ENCODE assay signal across 9 mouse cellular contexts in genomic region chr8:84708071-84708541, GRCm38 (mm10). TPM values are rescaled to one million over a fixed set of nuclear protein-coding genes. Genes with fewer than 3 reads are reported as not detected.
A peak's percentile ranks its signal among the peaks of the same experiment; 100 is the strongest.
DNase-seq lines count a peak whose midpoint lies in the region; ATAC-seq lines count a peak whose summit lies in the region.
"Had no signal": no experiment of that assay in that cellular context is flagged by ENCODE, and none has a peak within 500 bp of the region (broad histone marks: within the 10 kb centered on the region; RNA-seq: fewer than 3 reads in every experiment).

No protein-coding gene starts in this region.

- H3K27me3 ChIP-seq in forebrain, embryonic 14.5 days (replicated peaks; ENCODE audit: control insufficient read depth, insufficient read depth, low read length) = peaks cover 27% of the 10 kb centered on the region
- peaks cover 97% of the 10 kb centered on the region for H3K27me3 ChIP-seq in limb, embryonic 10.5 days (ENCODE audit: low read depth, poor library complexity, severe bottlenecking)
- H3K27me3 ChIP-seq in midbrain, embryonic 16.5 days (ENCODE audit: control insufficient read depth, insufficient read depth, low read depth, low read length) = peaks cover 19% of the 10 kb centered on the region

- peak overlapping the region; percentile 96 for H3K27ac ChIP-seq in forebrain, embryonic 14.5 days (ENCODE audit: low read depth, low read length)
- H3K27ac ChIP-seq in limb, embryonic 10.5 days = peak overlapping the region; percentile 76; the same call in 1 of the 2 replicates
- peak overlapping the region; percentile 68 for H3K27ac ChIP-seq in midbrain, embryonic 16.5 days (ENCODE audit: low read length)

- no peak for ATAC-seq in forebrain, embryonic 14.5 days
- no peak for ATAC-seq in midbrain, embryonic 16.5 days

- DNase-seq in layer of hippocampus, adult 11-12 months (ENCODE audit: low spot score) = peak; percentile 4
- DNase-seq in layer of hippocampus, postnatal 14 days (ENCODE audit: low spot score in 2 of 2) = no peak
- no peak for DNase-seq in forebrain, embryonic 14.5 days (ENCODE audit: low spot score)
- DNase-seq in limb, embryonic 10.5 days (ENCODE audit: low spot score) = peak; percentile 54
- no peak for DNase-seq in ovary, postnatal 10 days (ENCODE audit: low spot score)
- no peak for DNase-seq in ovary, adult 18-20 months (ENCODE audit: low spot score)
- DNase-seq in kidney, adult 18-20 months = no peak

- H3K9me3 ChIP-seq in forebrain, embryonic 14.5 days (replicated peaks; ENCODE audit: control insufficient read depth, low read length) = no peaks in the 10 kb centered on the region
- H3K9me3 ChIP-seq in limb, embryonic 10.5 days (replicated peaks) = no peaks in the 10 kb centered on the region
- no peaks in the 10 kb centered on the region for H3K9me3 ChIP-seq in midbrain, embryonic 16.5 days (replicated peaks; ENCODE audit: control insufficient read depth, low read length, poor library complexity, severe bottlenecking)

- peak overlapping the region; percentile 19 for H3K4me3 ChIP-seq in forebrain, embryonic 14.5 days (ENCODE audit: low read depth, low read length)
- H3K4me3 ChIP-seq in limb, embryonic 10.5 days = peak overlapping the region; percentile 37
- no peak overlapping the region for H3K4me3 ChIP-seq in midbrain, embryonic 16.5 days (ENCODE audit: low read depth, low read length)

- H3K36me3 ChIP-seq in forebrain, embryonic 14.5 days (ENCODE audit: control insufficient read depth, insufficient read depth, low read length) = peaks cover 22% of the 10 kb centered on the region
- no peaks in the 10 kb centered on the region for H3K36me3 ChIP-seq in limb, embryonic 10.5 days
- no peaks in the 10 kb centered on the region for H3K36me3 ChIP-seq in midbrain, embryonic 16.5 days (ENCODE audit: control insufficient read depth, insufficient read depth, low read length)

- H3K9ac ChIP-seq in forebrain, embryonic 14.5 days (ENCODE audit: low read length) = peak overlapping the region; percentile 75
- H3K9ac ChIP-seq in midbrain, embryonic 16.5 days (ENCODE audit: low read depth, low read length) = no peak overlapping the region

- peak overlapping the region; percentile 52 for H3K4me2 ChIP-seq in forebrain, embryonic 14.5 days (ENCODE audit: low read length)
- H3K4me2 ChIP-seq in midbrain, embryonic 16.5 days (ENCODE audit: low read length) = peak overlapping the region; percentile 29; the same call in 1 of the 2 replicates

- 10% methylated on average over 15 of the region's 15 CpGs for WGBS in forebrain, embryonic 14.5 days
- WGBS in limb, embryonic 10.5 days = 2% methylated on average over 15 of the region's 15 CpGs
- WGBS in midbrain, embryonic 16.5 days = 9% methylated on average over 15 of the region's 15 CpGs

- peaks cover 47% of the 10 kb centered on the region for H3K4me1 ChIP-seq in forebrain, embryonic 14.5 days (ENCODE audit: control insufficient read depth, insufficient read depth, low read length)
- H3K4me1 ChIP-seq in limb, embryonic 10.5 days = peaks cover 83% of the 10 kb centered on the region
- H3K4me1 ChIP-seq in midbrain, embryonic 16.5 days (ENCODE audit: control insufficient read depth, insufficient read depth, low read length) = peaks cover 26% of the 10 kb centered on the region

RNA-seq across cellular contexts. Expression of gene Lyl1, which starts 6.8 kb away (rescaled TPM):
- total RNA-seq in layer of hippocampus, postnatal 14 days (2021) = 1 to 10 TPM; 3.4 to 4.2 TPM
- polyA plus RNA-seq in forebrain, embryonic 14.5 days (2014; fragmentation: Nextera tagmentation; extraction: Ambion mirVana) = 2.9 and 3.8 TPM in 2 replicates
- 4.6 and 4.7 TPM in 2 replicates for polyA plus RNA-seq in limb, embryonic 10.5 days (2016; fragmentation: Nextera tagmentation; extraction: Ambion mirVana)
- 2.2 and 3.1 TPM in 2 replicates for polyA plus RNA-seq in midbrain, embryonic 16.5 days (2015; fragmentation: Nextera tagmentation; extraction: Ambion mirVana)

RNA-seq across cellular contexts. Expression of gene G430095P16Rik, which starts 14.7 kb away (rescaled TPM):
- total RNA-seq in layer of hippocampus, postnatal 14 days (2021) = not detected
- 1.5 and 1.7 TPM in 2 replicates for polyA plus RNA-seq in forebrain, embryonic 14.5 days (2014; fragmentation: Nextera tagmentation; extraction: Ambion mirVana)
- 3.7 and 8.1 TPM in 2 replicates for polyA plus RNA-seq in limb, embryonic 10.5 days (2016; fragmentation: Nextera tagmentation; extraction: Ambion mirVana)
- polyA plus RNA-seq in midbrain, embryonic 16.5 days (2015; fragmentation: Nextera tagmentation; extraction: Ambion mirVana) = 0.80 and 1.1 TPM in 2 replicates
- total RNA-seq: layer of hippocampus, postnatal 10 days had no signal

RNA-seq across cellular contexts. Expression of gene Nacc1, which starts 20.4 kb away (rescaled TPM):
- 10 to 100 TPM; 84.0 to 85.6 TPM for total RNA-seq in layer of hippocampus, postnatal 14 days (2021)
- polyA plus RNA-seq in forebrain, embryonic 14.5 days (2014; fragmentation: Nextera tagmentation; extraction: Ambion mirVana) = 17.0 and 17.6 TPM in 2 replicates
- 31.7 and 32.0 TPM in 2 replicates for polyA plus RNA-seq in limb, embryonic 10.5 days (2016; fragmentation: Nextera tagmentation; extraction: Ambion mirVana)
- 13.0 and 14.2 TPM in 2 replicates for polyA plus RNA-seq in midbrain, embryonic 16.5 days (2015; fragmentation: Nextera tagmentation; extraction: Ambion mirVana)

RNA-seq across cellular contexts. Expression of gene Trmt1, which starts 22.0 kb away (rescaled TPM):
- total RNA-seq in layer of hippocampus, postnatal 14 days (2021) = 10 to 100 TPM; 82.9 to 97.3 TPM
- polyA plus RNA-seq in forebrain, embryonic 14.5 days (2014; fragmentation: Nextera tagmentation; extraction: Ambion mirVana) = 47.8 and 52.3 TPM in 2 replicates
- 71.7 and 79.3 TPM in 2 replicates for polyA plus RNA-seq in limb, embryonic 10.5 days (2016; fragmentation: Nextera tagmentation; extraction: Ambion mirVana)
- 59.0 and 68.1 TPM in 2 replicates for polyA plus RNA-seq in midbrain, embryonic 16.5 days (2015; fragmentation: Nextera tagmentation; extraction: Ambion mirVana)

RNA-seq across cellular contexts. Expression of gene Ier2, which starts 45.5 kb away (rescaled TPM):
- 10 to 100 TPM in 1 of 2 experiments, 1 to 10 TPM in 1; 9.5 to 12.5 TPM for total RNA-seq in layer of hippocampus, postnatal 14 days (2021)
- polyA plus RNA-seq in forebrain, embryonic 14.5 days (2014; fragmentation: Nextera tagmentation; extraction: Ambion mirVana) = 26.5 and 29.3 TPM in 2 replicates
- polyA plus RNA-seq in limb, embryonic 10.5 days (2016; fragmentation: Nextera tagmentation; extraction: Ambion mirVana) = 199 and 229 TPM in 2 replicates
- 13.0 and 16.3 TPM in 2 replicates for polyA plus RNA-seq in midbrain, embryonic 16.5 days (2015; fragmentation: Nextera tagmentation; extraction: Ambion mirVana)

Comparison
In these comparisons a context has a peak if more than half of its experiments do, and no peak if none do; other contexts are left out.
1. DNase-seq: peak in layer of hippocampus, adult 11-12 months (single experiment) and limb, embryonic 10.5 days (single experiment); none in layer of hippocampus, postnatal 14 days (0 of 2), forebrain, embryonic 14.5 days (single experiment), ovary, postnatal 10 days (single experiment), ovary, adult 18-20 months (single experiment) and kidney, adult 18-20 months (single experiment).
2. Peak in every context shown above with its lines, with median percentiles within 50 percentile points of each other: H3K27ac ChIP-seq.